ENCODE assay signal across 22 mouse cellular contexts in the genomic region with DNA sequence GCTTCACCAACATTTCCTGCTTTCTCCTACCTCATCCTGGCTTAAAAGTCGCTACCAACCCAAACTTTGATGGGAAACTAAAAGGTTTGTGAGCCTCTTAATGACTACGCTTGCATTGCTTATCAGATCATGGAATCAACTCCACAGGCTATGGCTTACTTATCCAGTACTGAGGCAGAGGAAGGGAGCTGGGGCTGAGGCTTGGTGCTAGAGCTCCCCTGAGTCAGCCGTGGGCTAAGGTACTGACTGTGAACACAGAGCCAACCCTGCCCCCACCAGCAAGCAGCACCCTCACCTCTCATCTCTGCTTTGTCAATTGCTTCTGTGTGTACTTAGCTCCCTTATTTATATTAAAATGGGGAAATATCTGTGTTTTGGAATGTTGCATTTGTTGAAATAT. TPM values are rescaled to one million over a fixed set of nuclear protein-coding genes. Genes with fewer than 3 reads are reported as not detected.
A peak's percentile ranks its signal among the peaks of the same experiment; 100 is the strongest.
DNase-seq lines count a peak whose midpoint lies in the region; ATAC-seq and TF ChIP-seq lines count a peak whose summit lies in the region.
"Had no signal": no experiment of that assay in that cellular context is flagged by ENCODE, and none has a peak within 500 bp of the region (broad histone marks: within the 10 kb centered on the region; RNA-seq: fewer than 3 reads in every experiment).

No protein-coding gene starts in this region.

- H3K4me1 ChIP-seq in heart, embryonic 13.5 days = peaks cover 4% of the 10 kb centered on the region; the same call in 1 of the 2 replicates
- no peaks in the 10 kb centered on the region for H3K4me1 ChIP-seq in hindbrain, postnatal 0 days (ENCODE audit: insufficient read depth, low read length)
- H3K4me1 ChIP-seq: embryonic facial prominence, embryonic 13.5 days; embryonic facial prominence, embryonic 15.5 days; forebrain, embryonic 10.5 days; forebrain, embryonic 12.5 days had no signal

- TF ChIP-seq CTCF in hindbrain, postnatal 0 days (IDR thresholded peaks at IDR 0.05; ENCODE audit: low read depth) = no peak

- no peak overlapping the region for H3K4me2 ChIP-seq in heart, embryonic 13.5 days
- no peak overlapping the region for H3K4me2 ChIP-seq in hindbrain, postnatal 0 days (ENCODE audit: low read depth, low read length)
- H3K4me2 ChIP-seq: embryonic facial prominence, embryonic 13.5 days; embryonic facial prominence, embryonic 15.5 days; forebrain, embryonic 12.5 days had no signal

- no peak for DNase-seq in heart, adult 18-20 months
- no peak for DNase-seq in hindbrain, postnatal 0 days (ENCODE audit: low spot score)
- DNase-seq: adrenal gland, adult 2 months; adrenal gland, postnatal 10 days; adrenal gland, postnatal 25 days; cerebellum, adult 11 months; cerebellum, adult 18-20 months; cerebellum, adult 8-10 months; cerebellum, adult 9-11 months; cerebellum, postnatal 14 days; cerebellum, postnatal 36 days; embryo, embryonic 11 days had no signal

- WGBS in heart, embryonic 13.5 days = 53% methylated on average over 3 of the region's 3 CpGs
- 86% methylated on average over 3 of the region's 3 CpGs for WGBS in hindbrain, postnatal 0 days

- no peaks in the 10 kb centered on the region for H3K9me3 ChIP-seq in heart, embryonic 13.5 days
- H3K9me3 ChIP-seq in hindbrain, postnatal 0 days (ENCODE audit: low read length) = no peaks in the 10 kb centered on the region
- H3K9me3 ChIP-seq: embryonic facial prominence, embryonic 13.5 days; embryonic facial prominence, embryonic 15.5 days; forebrain, embryonic 10.5 days; forebrain, embryonic 12.5 days had no signal

- no peak for ATAC-seq in heart, embryonic 13.5 days (ENCODE audit: extremely low read depth, insufficient number of reproducible peaks, low FRiP score, low TSS enrichment)
- ATAC-seq in megakaryocyte progenitor cell, adult 5-6 weeks (replicated peaks; ENCODE audit: poor library complexity) = peak; percentile 34; the same call in 1 of the 2 replicates
- ATAC-seq in megakaryocyte-erythroid progenitor cell, adult 5-6 weeks (replicated peaks; ENCODE audit: low FRiP score, low TSS enrichment, poor library complexity, severe bottlenecking) = peak; percentile 57
- no peak for ATAC-seq in hindbrain, postnatal 0 days
- ATAC-seq: forebrain, embryonic 14.5 days; forebrain, embryonic 16.5 days had no signal

- 0 out of 2 replicates have a peak overlapping the region, but pooled peaks have one; percentile 8 for H3K9ac ChIP-seq in heart, embryonic 13.5 days
- no peak overlapping the region for H3K9ac ChIP-seq in hindbrain, postnatal 0 days (replicated peaks; ENCODE audit: low read length)
- H3K9ac ChIP-seq: embryonic facial prominence, embryonic 13.5 days; embryonic facial prominence, embryonic 15.5 days; forebrain, embryonic 12.5 days had no signal

- H3K27ac ChIP-seq in heart, embryonic 13.5 days (replicated peaks) = no peak overlapping the region
- H3K27ac ChIP-seq in hindbrain, postnatal 0 days = no peak overlapping the region
- H3K27ac ChIP-seq: embryonic facial prominence, embryonic 13.5 days; embryonic facial prominence, embryonic 15.5 days; forebrain, embryonic 10.5 days; forebrain, embryonic 12.5 days had no signal

- peaks cover 3% of the 10 kb centered on the region; the same call in 1 of the 2 replicates for H3K36me3 ChIP-seq in heart, embryonic 13.5 days
- peaks cover 15% of the 10 kb centered on the region; the same call in 1 of the 2 replicates for H3K36me3 ChIP-seq in hindbrain, postnatal 0 days (ENCODE audit: insufficient read depth, low read length)
- H3K36me3 ChIP-seq: embryonic facial prominence, embryonic 15.5 days; forebrain, embryonic 10.5 days had no signal

- no peaks in the 10 kb centered on the region for H3K27me3 ChIP-seq in heart, embryonic 13.5 days (replicated peaks)
- H3K27me3 ChIP-seq in hindbrain, postnatal 0 days (ENCODE audit: insufficient read depth, low read length) = no peaks in the 10 kb centered on the region
- H3K27me3 ChIP-seq: embryonic facial prominence, embryonic 13.5 days; embryonic facial prominence, embryonic 15.5 days; forebrain, embryonic 12.5 days had no signal

- no peak overlapping the region for H3K4me3 ChIP-seq in heart, embryonic 13.5 days
- no peak overlapping the region for H3K4me3 ChIP-seq in hindbrain, postnatal 0 days (ENCODE audit: low read length)
- H3K4me3 ChIP-seq: embryonic facial prominence, embryonic 13.5 days; embryonic facial prominence, embryonic 15.5 days; erythroblast, embryonic 14.5 days; forebrain, embryonic 10.5 days; forebrain, embryonic 12.5 days had no signal

RNA-seq across cellular contexts. Expression of gene Sav1, which starts 39.3 kb away (rescaled TPM):
- polyA plus RNA-seq in heart, embryonic 13.5 days (2015; fragmentation: Nextera tagmentation; extraction: Ambion mirVana) = 2.8 and 4.4 TPM in 2 replicates
- 10 to 100 TPM; 22.3 to 23.2 TPM for total RNA-seq in heart, adult 18-20 months (2021)
- 93.9 and 96.8 TPM in 2 replicates for total RNA-seq in megakaryocyte progenitor cell, adult 5-6 weeks (2015)
- 35.5 and 42.6 TPM in 2 replicates for total RNA-seq in megakaryocyte progenitor cell, adult 5-6 weeks (2017)
- total RNA-seq in megakaryocyte-erythroid progenitor cell, adult 5-6 weeks (2014; fragmentation: Nextera tagmentation) = 126 and 133 TPM in 2 replicates
- total RNA-seq in megakaryocyte-erythroid progenitor cell, adult 5-6 weeks (2017) = 59.2 and 79.2 TPM in 2 replicates
- 15.6 and 20.8 TPM in 2 replicates for total RNA-seq in hindbrain, postnatal 0 days (2014; rRNA removed)
- polyA plus RNA-seq in hindbrain, postnatal 0 days (2015; fragmentation: Nextera tagmentation; extraction: Ambion mirVana) = 2.4 and 2.5 TPM in 2 replicates

RNA-seq across cellular contexts. Expression of gene Map4k5, which starts 54.5 kb away (rescaled TPM):
- 25.5 and 27.0 TPM in 2 replicates for polyA plus RNA-seq in heart, embryonic 13.5 days (2015; fragmentation: Nextera tagmentation; extraction: Ambion mirVana)
- 10 to 100 TPM; 19.3 to 21.4 TPM for total RNA-seq in heart, adult 18-20 months (2021)
- 14.9 and 17.7 TPM in 2 replicates for total RNA-seq in megakaryocyte progenitor cell, adult 5-6 weeks (2015)
- 16.8 and 18.0 TPM in 2 replicates for total RNA-seq in megakaryocyte progenitor cell, adult 5-6 weeks (2017)
- total RNA-seq in megakaryocyte-erythroid progenitor cell, adult 5-6 weeks (2014; fragmentation: Nextera tagmentation) = 24.2 and 33.9 TPM in 2 replicates
- total RNA-seq in megakaryocyte-erythroid progenitor cell, adult 5-6 weeks (2017) = 25.0 and 29.2 TPM in 2 replicates
- total RNA-seq in hindbrain, postnatal 0 days (2014; rRNA removed) = 30.9 and 32.3 TPM in 2 replicates
- polyA plus RNA-seq in hindbrain, postnatal 0 days (2015; fragmentation: Nextera tagmentation; extraction: Ambion mirVana) = 17.1 and 19.5 TPM in 2 replicates

RNA-seq across cellular contexts. Expression of gene Atl1, which starts 55.1 kb away (rescaled TPM):
- polyA plus RNA-seq in heart, embryonic 13.5 days (2015; fragmentation: Nextera tagmentation; extraction: Ambion mirVana) = 6.2 and 7.5 TPM in 2 replicates
- total RNA-seq in heart, adult 18-20 months (2021) = 1 to 10 TPM; 3.4 to 5.5 TPM
- 0.79 and 1.4 TPM in 2 replicates for total RNA-seq in megakaryocyte progenitor cell, adult 5-6 weeks (2015)
- 1.4 and 2.6 TPM in 2 replicates for total RNA-seq in megakaryocyte progenitor cell, adult 5-6 weeks (2017)
- 2.8 and 3.4 TPM in 2 replicates for total RNA-seq in megakaryocyte-erythroid progenitor cell, adult 5-6 weeks (2014; fragmentation: Nextera tagmentation)
- total RNA-seq in megakaryocyte-erythroid progenitor cell, adult 5-6 weeks (2017) = 3.1 and 6.5 TPM in 2 replicates
- 130 and 143 TPM in 2 replicates for total RNA-seq in hindbrain, postnatal 0 days (2014; rRNA removed)
- polyA plus RNA-seq in hindbrain, postnatal 0 days (2015; fragmentation: Nextera tagmentation; extraction: Ambion mirVana) = 145 and 151 TPM in 2 replicates

Comparison
In these comparisons a context has a peak if more than half of its experiments do, and no peak if none do; other contexts are left out.
1. ATAC-seq: peak in megakaryocyte progenitor cell, adult 5-6 weeks (single experiment) and megakaryocyte-erythroid progenitor cell, adult 5-6 weeks (single experiment); none in heart, embryonic 13.5 days (single experiment) and hindbrain, postnatal 0 days (single experiment).
2. RNA of gene Atl1, which starts 55.1 kb away (total RNA-seq): 130 to 143 TPM in hindbrain, postnatal 0 days; 3.4 to 5.5 TPM in heart, adult 18-20 months, 2.8 to 6.5 TPM in megakaryocyte-erythroid progenitor cell, adult 5-6 weeks and 0.79 to 2.6 TPM in megakaryocyte progenitor cell, adult 5-6 weeks; every median in the first group is over 10 times any median in the second.